Mouse (Mus musculus): ENCODE data around the gene Tmem110. TPM values are rescaled to one million over a fixed set of nuclear protein-coding genes. Genes with fewer than 3 reads are reported as not detected.

Tmem110 gene
- total RNA-seq, 2 experiments from 2014 or later = 7.5 to 8.5 TPM

- intact Hi-C loops (cut with DNase I; ENCODE audit: low total_unique reads) = loop anchor here (10.0 kb wide), 1 partner anchor 63 kb away; the partner anchor contains the start of gene Itih1
- no peak for DNase-seq
These were observed 56.3 kb downstream of the Tmem110 start for GRCm38 (mm10) chr14:30881718-30882108.

GRCm38 (mm10) chr14:30885298-30885697, 59.9 kb downstream of the Tmem110 start:
- intact Hi-C loops (cut with DNase I; ENCODE audit: low total_unique reads) = loop anchor here (10.0 kb wide), 1 partner anchor 60 kb away; the partner anchor contains the start of gene Itih1
- DNase-seq = no peak

- intact Hi-C loops (cut with DNase I; ENCODE audit: low total_unique reads) = loop anchor here (10.0 kb wide), 1 partner anchor 59 kb away; the partner anchor contains the start of gene Itih1
- DNase-seq = no peak
These were observed 60.8 kb downstream of the Tmem110 start, which contains the start of gene Itih4 for GRCm38 (mm10) chr14:30886204-30886603. TSS of gene Itih4 (plus strand) at chr14:30886476.

GRCm38 (mm10) chr14:30888271-30888732, 62.9 kb downstream of the Tmem110 start:
- peak; percentile 60 for DNase-seq
- intact Hi-C loops (cut with DNase I; ENCODE audit: low total_unique reads) = loop anchor here (10.0 kb wide), 1 partner anchor 56 kb away; the partner anchor contains the start of gene Itih1

- intact Hi-C loops (cut with DNase I; ENCODE audit: low total_unique reads) = no loop called here
These were observed 74.6 kb downstream of the Tmem110 start for GRCm38 (mm10) chr14:30899972-30900371.

GRCm38 (mm10) chr14:30902628-30903027, 77.2 kb downstream of the Tmem110 start:
- intact Hi-C loops (cut with DNase I; ENCODE audit: low total_unique reads) = no loop called here
- no peak for DNase-seq

More at GRCm38 (mm10) chr14:30899972-30900371, 74.6 kb downstream of the Tmem110 start:
- DNase-seq = no peak

GRCm38 (mm10) chr14:30903036-30903435, 77.6 kb downstream of the Tmem110 start:
- DNase-seq = no peak
- intact Hi-C loops (cut with DNase I; ENCODE audit: low total_unique reads) = no loop called here

GRCm38 (mm10) chr14:30904307-30904706, 78.9 kb downstream of the Tmem110 start:
- no peak for DNase-seq
- intact Hi-C loops (cut with DNase I; ENCODE audit: low total_unique reads) = no loop called here

- DNase-seq = no peak
- intact Hi-C loops (cut with DNase I; ENCODE audit: low total_unique reads) = no loop called here
These were observed 80.6 kb downstream of the Tmem110 start for GRCm38 (mm10) chr14:30906001-30906400.

GRCm38 (mm10) chr14:30907814-30908265, 82.5 kb downstream of the Tmem110 start:
- DNase-seq = no peak
- intact Hi-C loops (cut with DNase I; ENCODE audit: low total_unique reads) = no loop called here

GRCm38 (mm10) chr14:30911141-30911540, 85.8 kb downstream of the Tmem110 start:
- no peak for DNase-seq
- intact Hi-C loops (cut with DNase I; ENCODE audit: low total_unique reads) = no loop called here

- DNase-seq = no peak
- intact Hi-C loops (cut with DNase I; ENCODE audit: low total_unique reads) = no loop called here
These were observed 87.3 kb downstream of the Tmem110 start for GRCm38 (mm10) chr14:30912641-30913040.

GRCm38 (mm10) chr14:30913404-30913803, 88.0 kb downstream of the Tmem110 start:
- no peak for DNase-seq
- intact Hi-C loops (cut with DNase I; ENCODE audit: low total_unique reads) = no loop called here

GRCm38 (mm10) chr14:30916516-30916915, 91.1 kb downstream of the Tmem110 start:
- intact Hi-C loops (cut with DNase I; ENCODE audit: low total_unique reads) = no loop called here
- DNase-seq = no peak

- DNase-seq = no peak
- intact Hi-C loops (cut with DNase I; ENCODE audit: low total_unique reads) = no loop called here
These were observed 96.8 kb downstream of the Tmem110 start for GRCm38 (mm10) chr14:30922053-30922670.

- no peak for DNase-seq
- intact Hi-C loops (cut with DNase I; ENCODE audit: low total_unique reads) = no loop called here
These were observed 98.2 kb downstream of the Tmem110 start, which contains the start of gene Itih3 for GRCm38 (mm10) chr14:30923375-30924105. TSS of gene Itih3 (minus strand) at chr14:30923760.

GRCm38 (mm10) chr14:30925492-30925891, 100.1 kb downstream of the Tmem110 start:
- DNase-seq = no peak
- intact Hi-C loops (cut with DNase I; ENCODE audit: low total_unique reads) = no loop called here

All from gastrocnemius, postnatal 14 days (tissue).